Mouse (Mus musculus) brain, embryonic 14.5 days (tissue): ENCODE measurements at regions not wholly inside any gene's neighbourhood (a gene's known extent, or its start where the extent isn't known, plus 50 kb on each side); places are given as distances from the start of the nearest gene placed in this dataset.

Source experiments
- CTCF ChIP-seq: fragments of 200-500 bp; IDR thresholded peaks from 2 replicates; pipeline ENCODE4 v1.5.1; 2012; ENCODE audit warnings: inconsistent platforms, mild to moderate bottlenecking, moderate library complexity, borderline replicate concordance; ENCODE audit not compliant: insufficient read depth, insufficient read length; ENCODE audit errors: extremely low read depth
- POLR2A ChIP-seq: fragments of 200-500 bp; IDR thresholded peaks from 2 replicates; pipeline ENCODE4 v1.6.1; 2012; ENCODE audit warnings: mild to moderate bottlenecking, inconsistent platforms, borderline replicate concordance; ENCODE audit not compliant: poor library complexity, insufficient read depth, insufficient read length, severe bottlenecking; ENCODE audit errors: extremely low read depth

DNA sequence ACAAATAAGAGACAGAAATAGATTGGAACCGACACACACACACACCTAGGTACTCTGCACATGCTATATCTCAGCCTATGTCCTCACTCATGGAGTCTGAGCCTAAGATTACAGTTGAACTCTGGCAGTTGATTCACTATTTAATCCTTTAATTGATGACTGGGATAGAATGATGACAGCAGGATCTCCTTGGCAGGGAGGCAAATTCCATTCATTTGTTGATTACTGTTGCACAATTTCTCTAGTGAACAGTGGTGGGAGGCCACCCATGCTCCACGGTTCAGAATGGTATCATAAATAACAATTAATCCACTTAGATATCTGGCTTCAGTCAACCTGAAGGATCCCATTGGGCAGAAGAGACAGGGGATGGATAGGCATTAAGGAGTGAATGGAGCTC is 181.3 kb upstream of the Auts2 start:
- no peak for TF ChIP-seq POLR2A
- TF ChIP-seq CTCF, result no peak
